Mouse (Mus musculus) heart, postnatal 25 days (tissue): ENCODE results near the gene Ndufs2. TPM values are rescaled to one million over a fixed set of nuclear protein-coding genes. Genes with fewer than 3 reads are reported as not detected.

ENCODE experiments used
- DNase-seq: peaks from one replicate; pipeline ENCODE4 v3.0.0; 2022; ENCODE audit warnings: low spot score
- intact Hi-C: fragments of 180-260 bp; cut with DNase I; formaldehyde crosslinking; loops from one replicate; pipeline ENCODE4 v1.15.1; 2025
- total RNA-seq, 2 experiments: library from RNA; stranded (reverse); gene quantifications; 2 replicates each; pipeline ENCODE4 v1.2.3; 2021

Ndufs2 gene
- total RNA-seq, 2 experiments from 2014 or later = 1,437 to 1,441 TPM

- DNase-seq = no peak
- intact Hi-C loops = no loop called here
These were observed 38.3 kb downstream of the Ndufs2 start for GRCm38 (mm10) chr1:171212854-171213253.

DNA sequence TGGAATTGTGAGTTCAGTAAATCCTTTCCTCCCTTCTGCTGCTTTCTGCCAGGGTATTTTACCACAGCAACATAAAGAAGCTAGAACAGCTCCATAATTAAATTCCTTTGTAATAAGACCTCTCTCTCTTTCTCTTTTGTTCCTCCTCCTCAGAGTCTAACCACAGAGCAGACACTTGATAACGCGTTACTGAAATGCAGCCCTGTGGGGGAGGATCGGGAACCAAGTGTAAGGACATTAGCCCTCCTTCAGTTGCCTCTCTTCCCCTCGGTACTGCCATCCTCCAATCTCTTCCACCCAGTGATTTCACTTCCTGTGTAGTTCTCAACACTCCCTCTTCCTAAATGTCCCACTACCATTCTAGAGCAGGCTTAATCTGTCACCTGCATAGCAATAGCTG, 41.8 kb downstream of the Ndufs2 start:
- DNase-seq = no peak
- intact Hi-C loops = no loop called here

GRCm38 (mm10) chr1:171205704-171206493, 45.3 kb downstream of the Ndufs2 start:
- DNase-seq = no peak
- intact Hi-C loops = no loop called here

DNA sequence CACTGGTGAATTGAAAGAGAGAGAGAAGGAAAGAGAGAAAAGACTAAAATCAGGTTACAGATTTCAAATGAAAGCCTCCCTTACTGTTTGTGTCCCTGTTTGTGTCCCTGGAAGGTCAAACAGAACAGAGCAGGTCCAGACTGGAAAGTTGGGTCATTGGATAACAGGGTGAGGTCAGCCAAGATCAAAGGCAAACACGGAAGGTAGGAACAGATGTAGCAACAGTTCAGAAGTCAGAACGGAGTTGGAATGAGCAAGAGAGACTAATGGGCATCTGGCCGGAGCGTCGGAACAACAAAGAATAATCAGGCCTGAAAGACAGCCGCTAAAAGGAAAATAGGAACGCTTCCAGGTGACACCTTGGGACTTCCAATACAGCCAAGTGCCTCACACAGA, 46.9 kb downstream of the Ndufs2 start:
- no peak for DNase-seq
- intact Hi-C loops = no loop called here

DNA sequence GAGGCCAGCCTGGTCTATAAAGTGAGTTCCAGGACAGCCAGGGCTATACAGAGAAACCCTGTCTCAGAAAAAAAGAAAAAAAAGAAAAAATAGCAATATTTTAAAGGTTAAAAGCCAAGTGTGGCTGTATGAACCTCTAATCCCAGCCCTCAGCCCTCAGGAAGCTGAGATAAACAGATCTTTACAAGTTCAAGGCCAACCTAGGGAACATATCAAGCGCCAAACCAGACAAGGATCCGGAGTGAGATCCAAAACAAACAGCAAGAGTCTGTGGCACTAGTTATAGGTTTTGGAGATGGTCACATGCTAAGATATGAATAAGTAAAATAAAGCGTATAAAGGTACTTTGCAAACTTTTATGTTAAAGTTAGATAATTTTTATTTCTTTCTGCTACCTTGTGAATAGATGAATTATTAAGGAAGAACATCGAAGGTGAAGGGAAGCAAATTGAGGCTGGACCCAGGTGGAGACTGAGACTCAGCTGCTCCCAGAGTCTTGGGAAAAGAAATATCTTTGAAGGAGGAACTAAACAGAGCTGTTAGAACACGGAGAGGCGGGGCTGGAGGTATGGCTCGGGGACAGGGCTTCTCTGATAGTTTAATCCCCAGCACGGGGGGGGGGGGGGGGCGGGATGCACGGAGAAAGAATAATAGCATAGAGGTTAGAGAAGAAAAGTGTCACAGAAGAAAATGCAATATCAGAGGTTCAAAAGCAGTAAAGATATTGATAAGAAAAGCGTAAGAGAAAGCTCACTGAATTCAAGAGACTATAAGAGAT, 47.5 kb downstream of the Ndufs2 start:
- intact Hi-C loops = no loop called here

DNA sequence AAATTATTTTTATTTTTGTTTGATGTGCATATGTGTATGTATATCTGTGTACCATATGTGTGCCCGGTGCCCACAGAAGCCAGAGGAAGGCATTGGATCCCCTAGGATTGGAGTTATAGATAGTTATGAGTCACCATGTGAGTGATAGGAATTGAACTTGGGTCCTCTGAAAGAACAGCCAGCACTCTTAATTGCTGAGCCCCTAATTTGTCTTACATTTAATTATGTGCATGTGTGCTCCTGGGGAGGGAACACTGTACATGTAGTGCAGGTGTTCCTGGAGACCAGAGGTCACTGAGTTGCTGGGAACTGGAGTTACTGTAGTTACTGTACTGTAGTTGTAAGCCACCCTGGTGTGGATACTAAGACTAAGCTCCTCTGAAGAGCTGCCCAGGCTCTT, 50.4 kb downstream of the Ndufs2 start:
- intact Hi-C loops = no loop called here

More for the DNA sequence above, 47.5 kb downstream of the Ndufs2 start:
- DNase-seq = no peak

GRCm38 (mm10) chr1:171199532-171199931, 51.7 kb downstream of the Ndufs2 start:
- intact Hi-C loops = no loop called here
- no peak for DNase-seq

More for the DNA sequence above, 50.4 kb downstream of the Ndufs2 start:
- DNase-seq = no peak

GRCm38 (mm10) chr1:171195887-171196397, 55.2 kb downstream of the Ndufs2 start, which contains the start of gene Pcp4l1:
Pcp4l1 (minus strand) TSS chr1:171196268.
- peak; percentile 70 for DNase-seq
- intact Hi-C loops = loop anchor here (2.0 kb wide), 1 partner anchor 29 kb away; no protein-coding TSS in a partner anchor

- intact Hi-C loops = loop anchor here (2.0 kb wide), 1 partner anchor 28 kb away; no protein-coding TSS in a partner anchor
- DNase-seq = no peak
These were observed 56.0 kb downstream of the Ndufs2 start for GRCm38 (mm10) chr1:171195046-171195822.

DNA sequence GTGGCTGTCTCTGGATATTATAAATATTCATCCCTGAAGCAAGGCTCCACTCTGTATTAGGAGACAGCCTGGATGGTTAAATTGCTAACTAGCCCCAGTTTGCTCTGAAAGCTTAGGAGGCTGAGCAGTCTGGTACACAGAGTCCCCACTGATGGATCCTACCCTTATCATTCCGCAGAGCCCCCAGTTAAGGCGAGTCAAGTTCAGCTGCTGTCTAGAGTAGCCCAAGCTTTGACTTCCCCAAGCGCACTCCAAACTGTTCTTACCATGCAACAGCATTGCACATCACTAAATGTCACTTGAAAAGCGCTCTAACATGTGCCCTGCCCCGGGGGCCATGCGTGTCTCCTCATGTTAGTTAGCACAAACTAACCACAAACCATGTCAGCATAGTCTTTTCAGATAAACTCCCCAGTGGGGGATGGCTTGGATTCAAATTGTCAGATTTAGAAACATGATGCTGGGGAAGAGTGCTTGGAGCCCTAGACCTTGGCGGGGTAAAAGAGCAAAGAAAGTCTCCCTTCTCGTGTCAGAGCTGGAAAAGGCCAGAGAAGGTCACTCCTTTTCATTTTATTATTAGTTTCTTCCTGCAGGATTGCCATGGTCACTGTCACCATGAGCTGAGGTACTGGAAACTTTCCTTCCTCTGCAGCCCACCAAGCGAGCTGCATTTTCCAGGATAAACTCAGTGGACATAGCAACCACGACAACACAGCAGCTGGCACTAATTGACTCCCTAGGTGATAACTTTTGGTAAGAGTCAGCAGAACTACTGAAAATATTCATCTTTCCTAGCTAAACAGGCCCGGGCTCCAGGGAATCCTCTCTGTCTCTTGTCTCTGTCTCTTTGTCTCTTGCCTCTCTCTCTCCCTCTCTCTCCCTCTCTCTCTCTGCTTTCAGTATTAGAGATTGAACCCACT, 57.0 kb downstream of the Ndufs2 start:
- no peak for DNase-seq
- intact Hi-C loops = loop anchor here (2.0 kb wide), 2 partner anchors 27 kb away; no protein-coding TSS in a partner anchor

GRCm38 (mm10) chr1:171193093-171193840, 57.9 kb downstream of the Ndufs2 start:
- intact Hi-C loops = loop anchor here (2.0 kb wide), 1 partner anchor 28 kb away; no protein-coding TSS in a partner anchor
- DNase-seq = no peak

GRCm38 (mm10) chr1:171192283-171192682, 58.9 kb downstream of the Ndufs2 start:
- intact Hi-C loops = loop anchor here (2.0 kb wide), 1 partner anchor 29 kb away; no protein-coding TSS in a partner anchor
- no peak for DNase-seq

DNA sequence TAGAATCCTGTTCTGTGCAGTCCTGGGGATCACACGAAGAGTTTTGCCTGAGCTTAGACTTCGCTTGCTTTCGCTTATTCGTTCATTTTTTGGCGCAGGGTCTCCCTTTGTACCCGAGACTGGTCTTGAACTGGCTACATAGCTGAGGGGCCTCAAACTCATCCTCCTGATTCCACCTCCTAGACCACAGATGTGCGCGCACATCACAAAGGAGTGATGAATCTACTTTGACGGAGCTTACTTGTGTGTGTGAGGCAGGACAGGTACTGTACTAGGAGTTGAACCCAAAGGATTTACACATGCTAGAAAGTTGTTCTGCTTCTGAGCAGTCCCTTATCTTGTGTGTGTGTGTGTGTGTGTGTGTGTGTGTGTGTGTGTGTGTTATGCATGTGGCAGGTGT, 60.4 kb downstream of the Ndufs2 start:
- intact Hi-C loops = no loop called here
- no peak for DNase-seq

- DNase-seq = no peak
These were observed 61.6 kb downstream of the Ndufs2 start for GRCm38 (mm10) chr1:171189476-171190114.

DNA sequence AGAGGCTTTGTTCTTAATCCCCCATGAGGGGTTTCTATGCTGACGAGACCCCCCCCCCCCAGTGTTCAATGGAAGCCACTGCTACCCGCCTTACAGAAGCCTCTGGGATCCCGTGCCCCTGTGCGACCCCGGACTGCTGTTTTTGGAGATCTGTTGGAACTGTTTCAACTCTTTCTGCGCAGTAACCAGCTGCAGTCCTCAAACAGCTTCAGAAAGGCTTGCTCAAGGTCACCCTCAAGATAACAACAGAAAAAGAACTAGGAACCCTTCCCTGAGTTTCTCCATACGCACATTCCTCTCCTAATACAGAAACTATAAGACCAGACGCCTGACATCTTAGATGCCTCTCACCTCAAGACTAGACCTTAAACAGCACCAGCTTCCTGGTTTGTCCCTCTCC, 62.1 kb downstream of the Ndufs2 start:
- intact Hi-C loops = no loop called here
- no peak for DNase-seq

More at GRCm38 (mm10) chr1:171189476-171190114, 61.6 kb downstream of the Ndufs2 start:
- intact Hi-C loops = no loop called here

GRCm38 (mm10) chr1:171187851-171188700, 63.1 kb downstream of the Ndufs2 start:
- intact Hi-C loops = no loop called here
- no peak for DNase-seq

DNA sequence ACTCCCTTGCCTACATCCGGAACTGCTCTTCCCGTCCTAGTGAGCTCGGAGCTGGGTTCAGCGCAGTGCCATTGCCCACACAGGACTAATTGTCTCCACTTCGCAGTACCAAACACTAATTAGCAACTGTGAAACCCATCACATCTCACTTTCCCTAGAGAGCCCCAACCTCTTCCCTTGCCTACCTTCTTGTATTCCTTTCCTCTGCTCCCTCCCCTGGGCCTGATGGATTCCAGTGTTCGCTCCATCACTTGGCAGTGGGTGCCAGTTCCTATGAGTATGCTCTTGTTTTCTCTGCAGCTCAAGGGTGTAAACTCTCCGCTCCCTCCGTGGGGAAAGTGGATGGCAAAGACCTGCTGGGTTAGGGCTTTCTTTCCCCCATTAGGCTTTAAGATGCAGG, 65.5 kb downstream of the Ndufs2 start:
- DNase-seq = no peak
- intact Hi-C loops = no loop called here
